Mouse (Mus musculus): ENCODE measurements at regions not wholly inside any gene's neighbourhood (a gene's known extent, or its start where the extent isn't known, plus 50 kb on each side); places are given as distances from the start of the nearest gene placed in this dataset.

DNA sequence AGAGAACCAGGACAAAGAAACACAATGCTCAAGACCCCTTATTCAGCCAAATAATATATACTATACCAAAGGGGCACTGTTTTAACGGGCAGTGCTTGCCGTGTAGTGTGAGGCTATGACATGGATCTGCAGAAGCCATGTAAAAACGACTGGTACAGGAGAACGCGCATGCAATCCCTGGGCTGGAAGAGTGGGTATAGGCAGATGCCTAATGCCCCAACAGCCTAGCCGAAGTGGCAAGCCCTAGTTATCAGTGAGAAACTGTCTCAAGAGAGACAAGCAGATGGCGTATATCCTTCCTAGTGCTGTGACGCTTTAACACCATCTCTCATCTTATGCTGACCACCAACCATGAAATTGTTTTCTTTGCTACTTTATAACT lies 262.8 kb downstream of the Ankrd50 start:
- no peak for DNase-seq (ENCODE audit: low spot score in 2 of 2)

DNA sequence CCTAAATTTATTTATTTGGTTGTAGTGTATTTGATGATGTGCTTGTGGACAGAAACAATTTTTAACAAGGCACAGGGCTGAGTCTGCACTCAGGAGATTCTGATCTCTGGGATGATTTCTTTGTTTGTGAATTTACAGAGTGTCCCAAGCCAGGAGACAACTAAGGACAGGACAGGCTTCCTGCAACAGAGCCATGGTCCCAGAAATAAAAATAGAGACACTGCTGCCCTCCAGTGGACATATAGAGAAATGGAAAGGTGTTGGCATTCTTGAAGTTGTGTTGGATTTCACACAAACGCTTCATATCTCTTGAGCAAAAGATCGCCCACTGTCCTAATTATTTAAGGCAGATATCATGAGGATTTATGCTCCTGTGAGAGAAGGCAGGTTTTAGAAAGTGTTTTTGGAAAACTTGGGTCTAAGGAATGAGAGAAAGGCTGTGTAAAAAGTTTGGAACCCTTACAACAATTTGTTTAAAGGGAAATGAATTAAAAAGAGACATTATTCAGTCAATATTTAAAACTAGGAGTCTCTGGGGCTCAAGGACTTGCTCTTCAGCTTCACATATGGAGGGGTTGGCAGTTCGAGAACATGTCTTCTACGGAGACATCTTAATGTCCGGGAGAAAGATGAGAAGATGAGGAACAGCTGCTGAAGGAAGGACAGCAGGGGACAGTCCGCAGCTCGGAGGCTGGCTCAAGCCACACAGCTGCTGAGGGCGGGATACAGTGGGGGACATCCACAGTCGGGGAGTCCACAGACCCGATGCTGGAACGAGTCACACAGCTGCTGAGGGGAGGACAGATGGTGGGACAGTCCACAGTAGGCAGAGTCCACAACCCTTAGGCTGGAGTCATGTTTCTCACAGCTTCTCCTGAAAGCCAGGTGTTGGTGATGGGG lies 263.5 kb downstream of the Ankrd50 start:
- DNase-seq (ENCODE audit: low spot score in 2 of 2) = peak; percentile 53 to 61

DNA sequence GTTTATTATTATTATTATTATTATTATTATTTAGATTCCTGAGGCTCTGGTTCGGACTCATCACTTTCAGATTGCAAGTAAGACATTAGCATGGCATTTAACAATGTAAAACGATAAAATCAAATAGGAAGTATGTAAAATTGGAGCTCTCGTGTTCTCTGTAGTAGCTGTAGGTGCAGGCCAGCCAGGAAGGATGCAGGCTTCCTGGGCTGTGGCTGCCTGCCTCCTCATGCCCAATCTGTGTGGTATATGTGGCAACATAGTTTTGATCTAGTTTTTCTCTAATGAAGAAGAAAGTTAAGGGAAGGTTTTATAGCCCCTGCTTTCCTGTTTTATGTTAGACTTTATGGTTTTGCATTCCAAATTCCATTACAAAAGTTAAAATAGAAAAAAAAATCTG lies 275.6 kb downstream of the Ankrd50 start:
- no peak for DNase-seq (ENCODE audit: low spot score in 2 of 2)

DNA sequence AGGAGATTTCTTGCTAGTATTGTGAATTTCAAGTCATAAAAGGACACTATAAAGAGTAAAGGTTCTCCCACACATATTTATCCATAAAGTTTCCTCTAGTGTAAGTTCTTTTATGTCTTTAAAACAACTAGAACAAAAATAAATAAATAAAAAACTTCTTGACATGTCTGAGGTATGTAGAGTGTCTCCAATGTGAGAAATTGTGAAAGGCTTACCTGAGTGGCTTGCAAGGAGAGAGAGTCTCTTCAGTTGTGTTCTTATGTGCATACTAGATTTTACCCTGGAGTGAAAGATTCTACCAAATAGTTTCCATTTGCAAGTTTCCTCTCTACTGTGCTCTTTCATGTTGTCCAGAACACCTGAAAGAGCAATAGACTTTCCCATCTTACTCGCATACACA lies 276.8 kb downstream of the Ankrd50 start:
- DNase-seq (ENCODE audit: low spot score in 2 of 2) = no peak

DNA sequence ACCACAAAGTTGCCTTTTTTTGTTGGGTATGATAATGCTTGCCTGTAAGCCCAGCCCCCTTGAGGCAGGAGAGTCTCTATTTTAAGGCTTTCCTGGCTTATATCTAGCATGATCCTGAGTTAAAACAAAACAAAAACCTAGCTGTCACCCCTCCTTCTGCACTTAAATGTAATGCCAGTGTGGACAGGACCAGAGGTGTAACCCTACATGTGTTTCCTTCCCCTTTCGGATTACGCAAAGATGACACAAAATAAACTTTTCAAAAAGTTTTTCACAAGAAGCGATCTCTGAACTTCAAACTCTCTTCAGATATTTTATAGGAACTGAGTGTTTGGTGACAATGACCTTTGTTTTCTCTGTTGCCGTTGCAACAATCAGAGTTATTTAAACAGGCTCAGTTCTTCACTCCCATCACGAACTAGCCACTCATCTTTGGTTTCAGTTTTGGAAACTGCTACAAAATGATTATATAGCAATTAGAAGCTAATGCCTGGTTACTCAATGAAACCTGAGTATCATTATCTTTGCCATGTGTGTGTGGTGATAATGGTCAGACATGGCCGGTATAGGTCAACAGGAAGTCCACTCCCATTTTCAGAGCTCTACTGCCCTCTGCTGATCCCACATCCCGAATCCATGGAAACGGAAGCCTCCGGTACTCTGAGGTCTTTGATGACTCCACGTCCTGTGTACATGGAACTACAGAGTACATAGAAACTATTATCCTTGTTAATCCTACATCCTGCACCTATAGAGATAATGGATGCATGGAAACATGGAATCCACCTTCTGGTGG lies 282.6 kb downstream of the Ankrd50 start:
- peak; percentile 49 to 71 for DNase-seq (ENCODE audit: low spot score in 2 of 2)

DNA sequence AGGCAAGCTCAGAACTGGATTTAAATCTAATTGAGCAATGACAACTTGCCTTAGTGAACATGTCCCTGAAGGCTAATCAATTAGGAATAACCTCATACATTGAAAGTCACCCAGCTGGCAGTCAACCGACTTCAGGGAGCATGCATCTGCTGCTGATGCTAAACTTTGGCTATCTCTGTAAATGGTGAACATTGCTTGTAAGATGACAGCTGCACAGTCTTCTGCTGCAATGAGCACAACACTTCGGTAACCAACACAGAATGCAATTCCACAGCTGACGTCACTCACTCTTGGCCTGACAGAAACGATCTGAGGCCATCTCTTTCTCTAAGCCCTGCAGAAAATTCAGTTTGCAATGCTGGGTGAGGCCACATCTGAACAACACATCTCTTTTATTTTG lies 290.6 kb downstream of the Ankrd50 start:
- DNase-seq (ENCODE audit: low spot score in 2 of 2) = no peak

DNA sequence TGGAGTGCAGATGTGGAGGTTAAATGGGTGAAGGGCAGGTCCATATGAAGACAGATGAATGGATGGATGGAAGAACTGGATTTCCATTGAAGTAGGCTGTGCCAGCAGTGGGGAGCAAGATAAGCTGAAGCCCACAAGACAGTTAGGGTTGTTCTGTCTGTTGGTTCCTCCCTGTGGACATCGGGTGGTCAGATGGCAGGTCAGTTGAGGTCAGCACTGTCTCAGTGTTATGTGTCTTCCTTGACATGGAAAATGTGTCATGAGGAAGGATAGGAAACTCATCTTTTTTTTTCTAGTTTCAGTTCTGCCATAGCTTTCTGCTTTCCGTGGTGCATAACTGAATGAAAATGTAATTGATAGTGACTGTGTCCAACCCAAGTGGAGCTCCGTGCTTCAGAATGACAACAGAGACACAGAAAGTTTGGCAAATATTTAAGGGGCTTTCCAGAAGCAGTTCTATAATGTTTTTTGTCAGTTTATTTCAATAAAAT lies 297.2 kb downstream of the Ankrd50 start:
- no peak for DNase-seq (ENCODE audit: low spot score in 2 of 2)

DNA sequence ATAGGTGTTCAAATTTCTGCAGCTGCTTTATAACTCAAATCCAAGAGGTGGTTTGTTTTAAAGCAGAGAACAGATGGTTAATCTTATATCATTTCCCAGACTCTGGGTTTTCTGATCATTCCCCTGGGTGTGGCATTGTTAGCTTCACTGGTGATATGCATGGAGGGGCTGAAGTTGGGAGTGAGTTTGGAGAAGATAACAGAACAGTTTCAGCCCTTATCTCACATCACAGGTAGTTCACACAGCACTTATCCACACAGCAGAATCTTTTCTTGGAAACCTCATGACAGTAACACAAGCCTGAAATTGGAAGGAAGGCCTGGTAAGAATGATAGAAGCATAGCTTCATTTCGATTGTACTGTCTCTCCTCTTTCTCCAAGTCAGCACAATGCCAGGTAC lies 298.1 kb downstream of the Ankrd50 start:
- no peak for DNase-seq (ENCODE audit: low spot score in 2 of 2)

DNA sequence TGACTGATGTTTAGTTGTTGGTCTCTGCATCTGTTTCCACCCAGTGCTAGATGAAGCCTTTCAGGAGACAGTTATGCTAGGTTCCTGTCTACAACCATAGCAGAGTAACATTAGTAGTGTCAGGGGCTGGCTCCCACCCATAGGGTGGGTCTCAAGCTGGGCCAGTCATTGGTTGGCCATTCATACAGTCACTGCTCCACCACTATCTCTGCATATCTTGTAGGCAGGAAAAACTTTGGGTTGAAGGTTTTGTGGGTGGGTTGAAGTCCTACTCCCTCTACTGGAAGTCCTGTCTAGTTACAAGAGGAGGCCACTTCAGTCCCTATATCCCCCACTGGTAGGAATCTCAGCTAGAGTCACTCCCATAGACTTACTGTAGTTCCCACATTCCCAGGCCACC lies 306.3 kb downstream of the Ankrd50 start:
- no peak for DNase-seq (ENCODE audit: low spot score in 2 of 2)

DNA sequence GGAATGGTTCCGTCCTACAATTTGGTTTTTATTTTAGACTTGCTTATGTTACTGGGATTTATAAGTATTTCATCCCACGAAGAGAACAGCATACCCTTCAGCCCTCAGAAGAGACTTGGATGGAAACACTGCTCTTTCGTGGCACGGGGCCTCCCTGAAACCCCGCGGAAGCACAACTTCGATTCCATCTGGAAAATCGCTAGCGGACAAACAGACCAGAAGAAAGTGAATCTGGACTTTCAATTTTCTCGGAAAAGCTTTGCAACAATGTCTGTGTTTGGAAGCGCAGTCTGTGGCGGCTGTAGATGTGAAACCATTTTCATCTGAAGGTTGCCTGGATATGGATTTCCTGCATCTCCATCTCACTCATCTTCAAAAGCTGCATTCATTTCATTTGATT lies 308.7 kb downstream of the Ankrd50 start:
- DNase-seq (ENCODE audit: low spot score in 2 of 2) = no peak

DNA sequence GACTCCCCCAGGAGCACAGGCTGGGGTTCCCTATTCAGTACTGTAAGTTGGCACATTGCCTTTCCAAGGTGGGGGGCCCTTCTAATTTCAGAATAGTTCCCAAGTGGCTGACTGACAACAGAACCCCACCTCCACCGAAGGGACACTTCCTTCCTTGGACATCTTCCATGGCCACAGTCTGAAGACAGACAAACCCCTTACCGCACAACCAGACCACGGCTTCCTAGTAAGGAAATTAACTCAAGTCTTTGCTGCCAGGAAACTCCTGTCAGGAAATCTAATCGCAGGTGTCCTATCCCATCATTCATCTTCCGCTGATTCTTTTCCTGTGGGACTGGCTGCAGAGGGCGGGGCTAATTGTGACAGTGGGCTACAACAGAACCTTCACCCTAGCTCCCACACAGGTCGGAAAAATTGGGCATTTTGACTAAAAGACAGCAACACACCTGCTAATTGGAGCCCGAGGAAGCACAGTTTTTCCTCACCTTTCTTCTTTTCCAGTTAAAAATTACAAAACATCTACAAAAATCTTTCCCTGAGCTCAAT lies 309.8 kb downstream of the Ankrd50 start:
- peak; percentile 23 to 25 for DNase-seq (ENCODE audit: low spot score in 2 of 2)

DNA sequence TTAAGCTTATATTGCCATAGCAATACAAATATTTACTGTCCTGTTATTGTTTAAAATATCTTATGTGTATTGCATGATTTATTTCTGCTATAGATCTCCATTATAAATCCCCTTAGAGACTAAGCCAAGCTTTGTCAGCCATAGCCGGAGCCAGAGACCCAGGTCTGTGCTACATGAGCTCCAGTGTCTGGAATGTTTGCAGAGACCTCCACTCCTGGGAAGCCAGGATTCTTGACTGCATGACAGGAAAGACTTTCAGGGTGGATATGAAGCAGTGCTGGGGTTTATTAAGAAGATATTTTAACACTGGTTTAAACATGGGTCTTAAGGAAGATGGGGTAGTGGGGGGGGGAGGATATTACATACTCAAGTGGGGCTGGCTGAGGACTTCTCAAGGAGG lies 332.2 kb downstream of the Ankrd50 start:
- no peak for DNase-seq (ENCODE audit: low spot score in 2 of 2)

DNA sequence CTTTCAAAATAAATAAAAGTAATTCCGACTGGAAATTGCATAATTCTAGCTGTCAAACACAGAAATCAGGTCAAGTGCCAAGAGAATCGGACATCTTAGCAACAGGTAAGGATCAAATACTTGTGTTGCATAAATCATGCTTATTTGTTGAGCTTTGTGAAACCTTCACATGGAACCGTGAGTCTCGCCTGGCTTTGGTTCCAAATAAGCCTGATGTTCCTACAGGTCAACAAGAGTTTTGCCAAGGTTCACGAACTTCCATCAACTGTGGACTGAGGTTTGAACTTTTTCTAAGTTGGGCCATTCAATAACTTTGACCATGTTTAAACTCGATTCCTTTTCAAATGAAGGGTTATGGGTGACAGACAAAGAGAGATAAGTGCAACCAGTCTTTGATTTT lies 332.8 kb downstream of the Ankrd50 start:
- DNase-seq (ENCODE audit: low spot score in 2 of 2) = no peak

DNA sequence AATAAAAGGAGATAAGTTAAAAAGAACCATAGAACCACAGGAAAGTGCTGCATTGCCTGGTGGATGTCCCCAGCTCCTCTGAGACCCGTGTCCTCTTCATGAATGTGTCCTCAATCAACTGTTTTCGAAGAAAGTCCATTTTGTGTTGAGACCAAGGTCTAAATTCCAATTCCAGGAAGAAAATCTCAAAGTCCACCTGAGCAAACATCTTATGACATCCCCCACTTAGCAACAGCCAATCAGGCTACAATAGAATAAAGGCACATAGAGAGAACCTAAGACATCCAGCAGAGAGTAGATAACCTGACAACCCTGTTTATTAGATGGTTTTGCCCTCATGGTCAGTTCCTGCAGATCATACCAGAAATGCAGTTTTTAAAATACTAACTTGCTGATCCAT lies 338.0 kb downstream of the Ankrd50 start:
- DNase-seq (ENCODE audit: low spot score in 2 of 2) = no peak

DNA sequence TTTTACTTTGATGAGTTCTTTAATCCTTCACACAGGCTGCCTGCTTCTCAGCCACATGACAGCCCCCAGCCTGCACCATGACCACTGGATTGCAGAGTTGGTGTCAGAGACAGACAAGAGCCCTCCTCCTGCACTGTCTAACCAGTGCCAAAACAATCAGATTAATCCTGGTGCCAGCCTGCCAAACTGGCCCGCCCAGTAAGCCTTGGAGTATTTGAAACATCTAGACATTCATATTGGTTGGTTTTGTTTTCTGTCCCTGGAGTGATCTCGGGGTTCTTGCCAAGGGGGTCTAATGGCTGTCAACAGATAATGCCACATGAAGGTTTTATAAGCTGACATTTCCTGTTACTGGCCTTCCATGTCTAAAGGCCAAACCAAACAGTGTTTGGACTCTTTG lies 339.2 kb downstream of the Ankrd50 start:
- DNase-seq (ENCODE audit: low spot score in 2 of 2) = no peak

DNA sequence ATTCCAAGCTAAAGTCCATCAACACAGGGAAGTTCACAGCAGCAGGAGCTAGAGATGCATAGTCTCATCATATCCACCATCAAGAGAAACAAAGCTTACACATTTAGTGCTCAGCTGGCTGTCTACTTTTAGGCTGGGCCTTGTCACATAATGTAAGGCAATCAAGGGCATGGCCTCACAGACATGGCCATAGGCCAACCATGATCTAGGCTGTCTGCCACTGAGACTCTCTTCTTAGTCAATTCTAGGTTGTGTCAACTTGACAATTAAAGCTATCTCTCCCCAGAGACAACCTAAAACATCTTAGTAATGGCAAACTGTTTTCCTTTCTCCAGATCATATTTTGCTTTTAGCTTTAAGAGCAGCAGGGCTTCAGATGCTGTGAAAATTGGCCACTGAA lies 340.0 kb downstream of the Ankrd50 start:
- DNase-seq (ENCODE audit: low spot score in 2 of 2) = no peak

DNA sequence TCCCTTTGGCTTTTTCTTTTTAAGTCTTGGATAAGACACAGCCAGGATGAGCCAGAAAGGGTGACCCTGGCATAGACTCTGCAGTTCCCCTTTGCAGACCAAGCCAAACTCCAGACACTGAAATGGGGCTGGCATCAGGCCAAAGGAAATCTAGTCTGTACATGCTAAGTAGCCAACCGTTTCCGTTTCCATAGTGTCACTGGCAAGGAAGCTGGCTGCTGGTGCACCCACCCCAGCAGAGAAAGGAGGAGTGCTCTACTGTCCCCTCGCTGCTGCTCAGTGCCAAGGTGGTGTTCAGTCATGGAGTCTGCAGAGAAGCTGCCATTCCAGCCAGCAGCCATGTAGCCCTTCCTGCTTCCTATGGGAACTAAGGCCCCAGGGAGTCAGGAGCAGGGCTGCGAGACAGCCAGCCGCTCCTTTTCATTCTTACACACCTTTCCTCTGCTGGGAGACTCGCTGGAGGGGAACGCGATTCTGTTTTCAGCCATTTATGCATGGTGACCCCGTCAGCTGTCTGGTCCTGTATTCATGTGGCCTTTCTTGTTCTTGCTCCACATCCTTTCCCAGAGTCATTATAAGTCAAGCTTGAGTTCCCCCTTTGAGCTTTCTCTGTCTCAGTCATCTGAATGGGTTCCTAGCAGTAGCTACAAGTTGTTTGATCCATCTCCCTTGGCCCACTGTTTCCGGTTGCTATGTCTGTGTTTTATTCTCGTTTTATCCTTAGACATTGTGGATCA lies 341.3 kb downstream of the Ankrd50 start:
- DNase-seq (ENCODE audit: low spot score in 2 of 2) = peak; percentile 91 to 93

DNA sequence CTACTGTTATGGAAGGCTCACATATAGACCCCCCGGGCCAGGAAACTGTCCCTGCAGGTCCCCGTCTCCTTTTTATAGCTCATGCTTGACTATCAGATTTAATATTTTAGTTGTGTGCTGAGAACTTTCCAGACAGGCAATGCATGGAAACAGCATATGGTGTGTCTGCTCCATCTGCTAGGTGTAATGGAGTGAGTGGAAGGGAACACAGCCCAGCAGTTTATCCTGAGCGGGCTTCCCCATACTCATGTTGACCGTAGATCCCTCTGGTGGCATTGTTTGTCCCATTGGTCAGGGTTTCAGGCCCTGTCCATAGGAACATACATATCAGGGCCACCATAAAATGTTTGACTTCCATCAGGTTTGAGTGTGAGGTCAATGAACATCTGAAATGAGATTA lies 345.3 kb downstream of the Ankrd50 start:
- peak; percentile 47 to 66 for DNase-seq (ENCODE audit: low spot score in 2 of 2)

DNA sequence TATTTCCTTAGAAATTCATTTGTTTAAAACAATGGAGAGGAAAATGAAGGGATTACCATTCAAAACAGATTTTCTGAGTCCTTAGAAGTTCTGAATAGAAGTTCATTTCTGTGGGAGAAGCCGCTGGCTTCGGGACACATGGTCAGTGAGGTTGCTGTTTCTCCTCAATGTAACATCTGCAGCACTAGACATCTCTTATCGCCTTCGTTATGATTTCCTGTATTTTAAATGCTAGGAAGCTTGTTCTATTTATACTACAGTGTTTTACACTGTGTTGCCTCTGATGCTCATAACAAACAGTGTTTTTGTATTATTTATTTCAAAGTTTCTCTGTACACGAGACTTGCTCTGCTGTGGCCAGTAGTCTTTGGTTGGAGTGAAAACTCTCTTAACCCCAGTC lies 346.6 kb downstream of the Ankrd50 start:
- DNase-seq (ENCODE audit: low spot score in 2 of 2) = no peak

DNA sequence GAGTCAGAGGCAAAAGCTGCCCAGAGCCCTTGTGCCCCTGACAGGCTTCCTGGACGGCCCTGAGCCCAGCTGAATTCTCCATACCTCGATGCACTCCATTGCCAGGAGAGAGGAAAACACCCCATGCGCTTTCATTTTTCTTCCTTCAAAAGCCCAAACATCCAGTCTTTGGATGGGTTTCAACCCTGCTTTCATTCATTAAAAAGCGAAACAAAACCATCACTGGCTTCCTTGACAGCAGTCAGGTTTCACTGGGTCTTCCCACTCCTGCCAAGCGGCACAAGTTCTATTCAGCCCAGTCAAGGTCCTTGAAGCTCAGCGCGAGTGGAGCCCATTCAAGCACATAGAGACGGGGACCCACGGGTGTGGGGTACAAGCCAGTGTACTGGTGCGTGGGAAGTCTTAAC lies 348.8 kb downstream of the Ankrd50 start:
- DNase-seq (ENCODE audit: low spot score in 2 of 2) = peak in 1 of 2 experiments; percentile 52

DNA sequence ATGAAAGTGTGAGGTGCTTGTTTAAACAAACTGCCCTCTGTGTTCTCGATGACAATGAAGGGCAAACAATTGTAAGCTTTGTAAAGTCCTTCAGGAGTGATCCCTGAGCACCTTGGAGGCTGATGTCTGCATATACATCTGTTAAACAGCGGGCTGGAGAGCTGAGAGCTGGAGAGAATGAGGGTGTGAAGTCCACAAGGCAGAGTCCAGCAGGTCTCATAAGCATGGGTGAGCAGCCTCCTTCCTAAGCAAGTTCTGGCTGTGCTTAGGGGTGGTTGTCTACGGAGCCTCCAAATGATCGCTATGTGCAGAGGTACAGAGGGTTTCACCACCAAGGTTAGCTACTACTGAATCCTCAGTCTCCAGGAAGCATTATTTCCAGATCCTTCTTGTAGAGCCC lies 350.2 kb downstream of the Ankrd50 start:
- DNase-seq (ENCODE audit: low spot score in 2 of 2) = no peak

DNA sequence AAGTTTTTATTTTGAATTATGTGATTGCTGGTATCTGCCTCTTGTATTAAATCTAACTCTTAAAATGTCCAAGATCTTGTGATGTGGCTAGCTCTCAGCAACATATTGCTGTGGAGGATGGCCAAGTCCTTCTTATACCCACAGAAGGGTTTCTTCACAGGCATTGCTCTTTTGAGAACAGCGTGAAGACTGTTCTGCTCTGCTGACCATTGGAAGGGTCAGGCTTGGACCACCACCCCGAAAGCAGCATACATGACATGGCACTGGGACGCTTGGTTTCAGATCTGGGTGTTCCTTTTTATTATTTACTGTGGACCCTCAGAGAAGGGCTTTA lies 352.8 kb downstream of the Ankrd50 start:
- no peak for DNase-seq (ENCODE audit: low spot score in 2 of 2)
